Mouse (Mus musculus): ENCODE measurements around the gene Ugcg. TPM values are rescaled to one million over a fixed set of nuclear protein-coding genes. Genes with fewer than 3 reads are reported as not detected.

The Ugcg gene
- polyA plus RNA-seq, 1 experiment from 2014 or later = 19.9 TPM

Other genes with a start within 250 kb of the Ugcg start
- 1.2 and 1.3 TPM in 2 replicates for gene Zkscan16, start 245.6 kb upstream of the Ugcg start, polyA plus RNA-seq (2016; fragmentation: Nextera tagmentation; extraction: Ambion mirVana)
- 10.0 and 10.5 TPM in 2 replicates for gene Ptgr1, start 202.1 kb upstream of the Ugcg start, polyA plus RNA-seq (2016; fragmentation: Nextera tagmentation; extraction: Ambion mirVana)
- 5.2 and 8.5 TPM in 2 replicates for gene Dnajc25, start 194.2 kb upstream of the Ugcg start, polyA plus RNA-seq (2016; fragmentation: Nextera tagmentation; extraction: Ambion mirVana)
- gene Gm20503, start 186.0 kb upstream of the Ugcg start, polyA plus RNA-seq (2016; fragmentation: Nextera tagmentation; extraction: Ambion mirVana) = 6.7 and 8.2 TPM in 2 replicates
- gene Gng10, start 154.2 kb upstream of the Ugcg start, polyA plus RNA-seq (2016; fragmentation: Nextera tagmentation; extraction: Ambion mirVana) = 110 and 111 TPM in 2 replicates
- gene AI481877, start 50.3 kb upstream of the Ugcg start, polyA plus RNA-seq (2016; fragmentation: Nextera tagmentation; extraction: Ambion mirVana) = not detected in 2 replicates
- gene Susd1, start 249.4 kb downstream of the Ugcg start, polyA plus RNA-seq (2016; fragmentation: Nextera tagmentation; extraction: Ambion mirVana) = 1.3 and 1.9 TPM in 2 replicates

All from forebrain, embryonic 12.5 days (tissue).